Mouse (Mus musculus) intestine, embryonic 16.5 days (tissue): Measurements from ENCODE around the gene Garnl3. TPM values are rescaled to one million over a fixed set of nuclear protein-coding genes. Genes with fewer than 3 reads are reported as not detected.

Source experiments
- ATAC-seq: fragments of 200-750 bp; cut with Nextera tagmentation; 2 replicates; pipeline ENCODE4 v1.8.0; 2017; ENCODE audit warnings: moderate TSS enrichment, moderate library complexity
- H3K27ac ChIP-seq: fragments of 300-500 bp; sonication (generic); 2 replicates; pipeline ENCODE4 v1.5.1; 2014; ENCODE audit warnings: mild to moderate bottlenecking, low read length
- H3K27me3 ChIP-seq: fragments of 300-500 bp; sonication (generic); replicated peaks from 2 replicates; pipeline ENCODE4 v1.6.1; 2014; ENCODE audit warnings: low read length, control low read depth, mixed read lengths; ENCODE audit not compliant: control insufficient read depth, insufficient read depth
- H3K36me3 ChIP-seq: fragments of 300-500 bp; sonication (generic); 2 replicates; pipeline ENCODE4 v1.6.1; 2014; ENCODE audit warnings: low read length, control low read depth; ENCODE audit not compliant: control insufficient read depth, insufficient read depth
- H3K4me1 ChIP-seq: fragments of 300-500 bp; sonication (generic); 2 replicates; pipeline ENCODE4 v1.6.1; 2014; ENCODE audit warnings: low read length, control low read depth, mixed read lengths; ENCODE audit not compliant: control insufficient read depth, insufficient read depth
- H3K4me2 ChIP-seq: fragments of 300-500 bp; sonication (generic); 2 replicates; pipeline ENCODE4 v1.6.1; 2014; ENCODE audit warnings: low read depth, low read length, control low read depth
- H3K4me3 ChIP-seq: fragments of 300-500 bp; sonication (generic); 2 replicates; pipeline ENCODE4 v1.5.1; 2014; ENCODE audit warnings: mild to moderate bottlenecking, low read length
- H3K9ac ChIP-seq: fragments of 300-500 bp; sonication (generic); 2 replicates; pipeline ENCODE4 v1.6.1; 2014; ENCODE audit warnings: low read depth, low read length
- H3K9me3 ChIP-seq: fragments of 300-500 bp; sonication (generic); 2 replicates; pipeline ENCODE4 v1.6.1; 2016; ENCODE audit warnings: low read length, control low read depth; ENCODE audit not compliant: control insufficient read depth
- WGBS: fragments of 180-500 bp; shearing (Covaris S2); extraction: QIAGEN DNeasy Blood & Tissue Kit; methylation state at CpG from one replicate; pipeline ENCODE4 v1.1.7; 2014; 5-methylcytosine and 5-hydroxymethylcytosine counted together
- polyA plus RNA-seq: library from polyadenylated mRNA; unstranded; fragments of >200 nt; fragmentation: Nextera tagmentation; extraction: Ambion mirVana; gene quantifications from 2 replicates; pipeline ENCODE4 v1.2.1, GENCODE M21; 2015

Gene Garnl3
- polyA plus RNA-seq, 1 experiment from 2014 or later, result 10.2 TPM

DNA sequence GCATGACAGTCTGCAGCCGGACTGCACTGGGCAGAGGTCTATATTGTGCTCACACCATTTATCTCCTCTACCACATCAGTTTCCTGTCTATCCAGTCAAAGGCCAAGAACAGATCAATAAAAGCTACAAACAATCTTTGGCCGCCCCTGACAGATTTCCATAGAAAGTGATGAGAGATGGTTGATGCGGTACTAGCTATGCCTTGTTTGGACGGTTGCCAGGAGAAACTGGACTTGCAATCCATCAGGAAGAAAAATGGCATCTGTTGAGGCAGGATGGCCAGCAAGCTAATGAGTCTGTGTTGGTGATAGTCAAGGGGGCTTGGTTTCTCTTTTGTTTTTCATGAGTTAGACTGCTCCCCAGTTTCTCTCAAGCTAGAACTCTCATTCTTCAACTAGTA is 51.3 kb downstream of the Garnl3 start:
- Histone ChIP-seq H3K27me3 (no peaks in the 10 kb centered on the region), H3K27ac (no peak overlapping the region), H3K4me2 (no peak overlapping the region), H3K36me3 (no peaks in the 10 kb centered on the region), H3K4me1 (no peaks in the 10 kb centered on the region; the same call in 1 of the 2 replicates), H3K4me3 (no peak overlapping the region), H3K9ac (no peak overlapping the region), H3K9me3 (no peaks in the 10 kb centered on the region)
- 38% methylated on average over 4 of the region's 4 CpGs for WGBS
- no peak for ATAC-seq

DNA sequence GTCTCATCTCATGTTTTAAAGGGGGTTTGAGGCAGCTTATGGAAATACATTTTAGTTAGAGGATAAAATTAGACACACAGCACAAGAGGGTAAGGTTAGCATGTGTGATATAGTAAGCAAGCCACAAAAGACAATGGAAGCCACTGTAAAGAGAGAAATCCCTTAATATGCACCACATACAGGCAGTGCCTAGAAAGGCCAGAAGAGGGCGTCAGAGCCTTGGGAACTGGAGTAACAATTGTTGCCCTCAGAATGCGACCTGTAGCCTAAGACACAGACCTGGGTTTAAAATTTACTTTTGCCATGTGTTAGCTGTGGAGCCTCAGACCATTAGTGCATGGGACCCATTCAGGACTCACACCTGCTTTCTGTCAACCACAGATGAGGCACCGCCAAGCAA is 54.2 kb downstream of the Garnl3 start:
- Histone ChIP-seq H3K36me3 (no peaks in the 10 kb centered on the region), H3K9ac (no peak overlapping the region), H3K4me1 (no peaks in the 10 kb centered on the region; the same call in 1 of the 2 replicates), H3K4me2 (no peak overlapping the region), H3K9me3 (no peaks in the 10 kb centered on the region), H3K4me3 (no peak overlapping the region), H3K27ac (no peak overlapping the region), H3K27me3 (no peaks in the 10 kb centered on the region)
- WGBS, result 28% methylated on average over 3 of the region's 3 CpGs
- no peak for ATAC-seq

DNA sequence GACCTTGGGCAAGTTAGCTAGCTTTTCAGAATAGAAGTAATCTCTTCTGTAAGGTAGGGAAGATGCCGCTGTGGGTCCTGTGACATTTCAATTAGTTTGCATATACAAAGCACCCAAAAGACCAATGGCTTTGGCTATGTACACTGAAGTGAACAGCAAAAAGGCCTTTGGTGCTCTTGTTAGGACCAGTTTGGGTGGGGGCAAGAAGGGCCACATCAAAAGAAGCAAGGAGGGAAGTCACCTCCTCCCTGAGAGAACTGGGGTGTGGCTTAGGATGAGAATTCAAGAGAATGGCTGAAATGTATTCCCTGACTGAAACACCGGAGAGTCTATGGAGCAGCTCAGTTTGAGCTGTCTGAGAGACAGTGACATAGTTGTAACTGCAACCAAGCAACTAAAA is 56.5 kb downstream of the Garnl3 start:
- Histone ChIP-seq H3K9ac (no peak overlapping the region), H3K4me3 (no peak overlapping the region), H3K27ac (no peak overlapping the region), H3K9me3 (no peaks in the 10 kb centered on the region), H3K4me1 (no peaks in the 10 kb centered on the region), H3K27me3 (no peaks in the 10 kb centered on the region), H3K4me2 (no peak overlapping the region), H3K36me3 (no peaks in the 10 kb centered on the region)
- ATAC-seq, result no peak
- 78% methylated on average over 2 of the region's 2 CpGs for WGBS

DNA sequence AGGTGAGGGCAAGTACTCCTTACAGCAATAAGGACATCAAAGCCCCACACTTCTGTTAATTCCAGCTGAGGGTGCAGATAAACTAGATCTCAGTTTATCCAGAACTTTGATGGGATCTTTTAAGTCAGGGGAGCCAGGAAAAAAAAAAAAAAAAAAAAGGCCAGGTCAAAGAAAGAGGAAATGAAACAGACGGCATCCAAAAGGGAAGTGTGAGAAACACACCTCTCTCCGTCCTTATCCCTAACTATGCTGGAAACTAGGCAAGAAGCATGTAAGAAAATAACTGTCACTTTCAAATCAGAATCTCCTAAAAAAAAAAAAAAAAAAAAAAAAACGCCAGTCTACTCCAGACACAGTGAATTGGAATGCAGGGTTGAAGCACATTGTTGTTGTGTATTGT is 57.3 kb downstream of the Garnl3 start:
- Histone ChIP-seq H3K36me3 (no peaks in the 10 kb centered on the region), H3K9ac (no peak overlapping the region), H3K4me2 (no peak overlapping the region), H3K4me3 (no peak overlapping the region), H3K27me3 (no peaks in the 10 kb centered on the region), H3K4me1 (no peaks in the 10 kb centered on the region), H3K9me3 (no peaks in the 10 kb centered on the region), H3K27ac (no peak overlapping the region)
- no peak for ATAC-seq
- WGBS, result 66% methylated on average over 3 of the region's 3 CpGs

- ATAC-seq, result no peak
- Histone ChIP-seq H3K36me3 (no peaks in the 10 kb centered on the region), H3K27ac (no peak overlapping the region)
Measured at GRCm38 (mm10) chr2:33072333-33072732, 59.1 kb downstream of the Garnl3 start.

DNA sequence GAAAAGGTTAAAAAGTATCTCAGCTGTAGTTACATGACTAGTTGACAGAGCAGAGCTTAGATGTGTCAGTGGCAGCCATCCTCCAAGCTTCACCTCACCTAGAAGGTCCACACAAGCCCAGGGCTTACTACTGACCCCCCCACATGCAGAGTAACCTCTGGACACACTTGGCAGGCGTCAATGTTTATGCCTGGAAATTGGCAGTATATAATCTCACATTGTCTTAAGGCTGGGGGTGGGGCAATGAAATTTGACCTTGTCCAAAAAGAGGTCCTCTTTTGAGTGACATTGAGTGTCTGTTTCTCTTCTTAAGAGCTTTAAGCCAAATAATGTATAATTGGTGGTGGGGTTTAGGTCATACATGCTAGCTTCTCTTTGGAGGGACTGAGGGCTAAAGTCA is 65.8 kb downstream of the Garnl3 start:
- no peaks in the 10 kb centered on the region for H3K4me1 ChIP-seq

More at GRCm38 (mm10) chr2:33072333-33072732, 59.1 kb downstream of the Garnl3 start:
- Histone ChIP-seq H3K4me1 (no peaks in the 10 kb centered on the region), H3K4me2 (no peak overlapping the region), H3K9me3 (no peaks in the 10 kb centered on the region), H3K27me3 (no peaks in the 10 kb centered on the region), H3K4me3 (no peak overlapping the region), H3K9ac (no peak overlapping the region)
- 44% methylated on average over 2 of the region's 2 CpGs for WGBS

DNA sequence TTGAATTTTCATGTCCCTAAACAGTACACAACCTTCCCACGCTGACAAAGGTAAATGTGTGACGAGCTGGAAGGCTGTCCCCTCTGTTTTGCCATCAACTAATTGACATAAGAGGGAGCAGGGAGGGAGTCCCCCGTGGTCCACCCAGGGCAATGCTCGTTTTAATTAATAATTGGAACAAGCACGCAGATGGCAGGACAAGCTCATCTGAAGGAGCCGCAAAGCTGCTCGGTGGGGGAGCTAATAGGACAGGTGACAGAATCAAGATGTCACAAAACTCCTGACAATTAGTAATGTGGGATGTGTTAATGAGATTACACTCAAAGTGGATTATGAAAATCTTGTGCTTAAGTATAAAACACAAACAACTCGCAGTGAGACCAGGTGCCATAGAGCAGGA is 68.7 kb downstream of the Garnl3 start:
- Histone ChIP-seq H3K4me2 (no peak overlapping the region), H3K4me1 (no peaks in the 10 kb centered on the region)

More for the DNA sequence above, 65.8 kb downstream of the Garnl3 start:
- Histone ChIP-seq H3K9ac (no peak overlapping the region), H3K27me3 (no peaks in the 10 kb centered on the region), H3K27ac (no peak overlapping the region), H3K9me3 (no peaks in the 10 kb centered on the region), H3K4me2 (no peak overlapping the region), H3K36me3 (no peaks in the 10 kb centered on the region), H3K4me3 (no peak overlapping the region)
- no peak for ATAC-seq
- 50% methylated on average over 1 of the region's 1 CpGs for WGBS

DNA sequence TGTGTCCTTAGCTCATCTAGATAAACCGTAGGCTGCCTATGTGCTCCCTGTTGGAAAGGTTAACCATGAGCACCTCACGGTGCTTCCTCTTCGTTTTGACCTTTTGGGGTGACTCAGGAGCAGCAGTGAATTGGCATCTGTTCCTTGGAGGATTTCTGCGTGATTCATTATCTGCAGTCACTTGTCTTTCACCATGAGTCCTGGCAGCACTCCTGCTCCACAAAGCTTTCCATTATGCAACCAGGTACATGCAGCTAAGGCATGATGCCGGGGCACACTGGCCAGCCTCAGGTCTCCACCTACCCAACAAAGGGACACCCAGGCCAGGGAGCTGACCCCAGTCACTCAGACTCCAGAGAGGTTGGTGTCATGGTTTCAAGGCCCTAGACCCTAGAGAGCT is 72.5 kb downstream of the Garnl3 start:
- Histone ChIP-seq H3K27ac (no peak overlapping the region), H3K4me1 (no peaks in the 10 kb centered on the region), H3K4me3 (no peak overlapping the region), H3K9me3 (no peaks in the 10 kb centered on the region), H3K27me3 (no peaks in the 10 kb centered on the region), H3K4me2 (no peak overlapping the region), H3K36me3 (no peaks in the 10 kb centered on the region), H3K9ac (no peak overlapping the region)
- 82% methylated on average over 5 of the region's 5 CpGs for WGBS
- ATAC-seq, result no peak

More for the DNA sequence above, 68.7 kb downstream of the Garnl3 start:
- Histone ChIP-seq H3K36me3 (no peaks in the 10 kb centered on the region), H3K27me3 (no peaks in the 10 kb centered on the region), H3K27ac (no peak overlapping the region), H3K4me3 (no peak overlapping the region), H3K9ac (no peak overlapping the region), H3K9me3 (no peaks in the 10 kb centered on the region)
- WGBS, result 67% methylated on average over 8 of the region's 8 CpGs
- ATAC-seq, result no peak

DNA sequence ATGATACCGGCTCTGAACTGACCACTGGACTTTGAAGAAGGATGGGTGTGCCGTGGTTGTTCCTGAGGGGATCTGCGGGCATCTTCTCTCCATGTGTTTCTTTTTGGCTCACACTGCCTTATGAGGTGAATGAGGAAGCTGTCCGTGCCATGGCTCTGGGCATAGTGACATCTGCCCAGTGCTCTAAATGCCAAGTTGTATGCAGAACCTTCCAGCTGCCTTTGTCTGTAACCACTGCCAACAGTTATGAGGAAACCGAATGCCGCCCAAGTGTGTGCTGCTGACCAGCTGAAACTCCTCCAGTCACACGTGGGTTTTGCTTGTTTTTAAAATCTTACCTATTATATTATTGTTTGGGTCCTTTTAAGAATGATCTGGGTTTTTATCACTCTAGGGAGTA is 73.9 kb downstream of the Garnl3 start:
- Histone ChIP-seq H3K27ac (no peak overlapping the region), H3K27me3 (no peaks in the 10 kb centered on the region), H3K36me3 (no peaks in the 10 kb centered on the region), H3K4me1 (no peaks in the 10 kb centered on the region), H3K9me3 (no peaks in the 10 kb centered on the region), H3K4me2 (no peak overlapping the region), H3K9ac (no peak overlapping the region), H3K4me3 (no peak overlapping the region)
- no peak for ATAC-seq
- 89% methylated on average over 7 of the region's 7 CpGs for WGBS

DNA sequence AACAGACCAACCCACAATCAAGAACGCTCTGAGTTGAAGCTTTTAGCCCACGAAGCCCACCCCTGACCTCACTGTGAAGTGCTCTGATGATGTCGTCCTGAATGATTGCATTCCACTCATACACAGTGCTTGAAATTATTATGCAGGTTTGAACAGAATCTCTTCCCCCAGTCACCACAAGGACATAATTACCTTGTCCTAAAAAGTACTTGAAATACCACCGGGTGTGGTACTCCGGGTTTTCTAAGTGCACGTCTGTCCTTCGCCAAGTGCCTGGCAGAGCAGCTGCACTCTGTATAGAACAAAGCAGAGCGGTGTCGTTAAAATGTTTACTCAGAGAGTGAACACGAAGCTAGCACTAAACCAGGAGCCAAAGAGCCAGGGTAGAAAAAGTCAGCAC is 77.5 kb downstream of the Garnl3 start:
- no peaks in the 10 kb centered on the region for H3K27me3 ChIP-seq
- H3K4me3 ChIP-seq, result no peak overlapping the region
- no peaks in the 10 kb centered on the region for H3K4me1 ChIP-seq
- no peak overlapping the region for H3K27ac ChIP-seq
- H3K9me3 ChIP-seq, result no peaks in the 10 kb centered on the region
- no peak overlapping the region for H3K4me2 ChIP-seq
- no peaks in the 10 kb centered on the region for H3K36me3 ChIP-seq
- 19% methylated on average over 10 of the region's 10 CpGs for WGBS
- ATAC-seq, result no peak
- no peak overlapping the region for H3K9ac ChIP-seq
